Mouse (Mus musculus) gastrocnemius, adult 8-10 months (tissue): ENCODE data around the gene Cnr1. TPM values are rescaled to one million over a fixed set of nuclear protein-coding genes. Genes with fewer than 3 reads are reported as not detected.

Experiments used
- DNase-seq, 2 experiments: peaks; one replicate each; pipeline ENCODE4 v3.0.0; 2022; ENCODE audit warnings: low spot score in 2 of 2
- total RNA-seq, 4 experiments: library from RNA; stranded (reverse); gene quantifications; 2 replicates each; pipeline ENCODE4 v1.2.4; 2022

Gene Cnr1
- total RNA-seq, result under 1 TPM; 0.12 to 0.51 (median 0.36) TPM

DNA sequence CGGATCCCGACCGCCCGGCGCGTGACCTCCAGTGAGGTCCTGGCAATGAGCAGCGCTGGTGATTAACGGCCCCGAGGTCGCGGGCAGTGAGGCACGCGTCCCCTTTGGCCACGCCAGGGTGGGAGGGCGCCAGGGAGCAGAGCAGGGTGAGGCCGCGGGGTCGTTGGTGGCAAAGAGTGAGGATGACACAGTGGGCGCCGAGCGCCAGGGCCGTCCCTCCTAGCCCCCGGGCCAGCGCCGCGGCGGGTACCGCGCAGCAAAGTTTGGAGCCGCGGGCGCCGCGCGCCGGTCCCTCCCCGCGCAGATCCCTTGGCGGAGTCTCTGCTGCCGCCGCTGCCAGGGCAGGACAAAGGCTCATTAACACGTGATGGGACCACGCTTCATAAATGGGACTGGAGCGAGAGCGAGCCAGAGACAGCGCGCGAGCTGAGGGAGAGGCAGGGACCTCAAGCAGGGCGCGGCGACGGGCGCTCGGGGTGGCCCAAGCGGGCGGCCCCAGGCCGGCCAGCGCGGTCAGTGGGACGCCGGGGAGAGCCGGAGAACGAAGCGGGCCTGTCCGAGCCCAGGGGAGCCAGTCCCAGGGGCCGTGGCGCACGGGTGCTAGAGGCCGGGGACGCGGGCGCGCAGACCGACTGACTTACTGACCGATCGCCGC lies at the start of gene Cnr1:
Gene Cnr1 (plus strand): TSS at position 360 of the 655 bp plus-strand sequence.
- peak; percentile 21 to 29 for DNase-seq

- DNase-seq, result no peak
Observed at GRCm38 (mm10) chr4:33879944-33880343, 44.4 kb upstream of the Cnr1 start.

- DNase-seq, result no peak
Observed at GRCm38 (mm10) chr4:33886026-33886425, 38.4 kb upstream of the Cnr1 start.

- DNase-seq, result no peak
Observed at GRCm38 (mm10) chr4:33889976-33890375, 34.4 kb upstream of the Cnr1 start.

- DNase-seq, result no peak
Observed at GRCm38 (mm10) chr4:33892178-33892869, 32.1 kb upstream of the Cnr1 start.

DNA sequence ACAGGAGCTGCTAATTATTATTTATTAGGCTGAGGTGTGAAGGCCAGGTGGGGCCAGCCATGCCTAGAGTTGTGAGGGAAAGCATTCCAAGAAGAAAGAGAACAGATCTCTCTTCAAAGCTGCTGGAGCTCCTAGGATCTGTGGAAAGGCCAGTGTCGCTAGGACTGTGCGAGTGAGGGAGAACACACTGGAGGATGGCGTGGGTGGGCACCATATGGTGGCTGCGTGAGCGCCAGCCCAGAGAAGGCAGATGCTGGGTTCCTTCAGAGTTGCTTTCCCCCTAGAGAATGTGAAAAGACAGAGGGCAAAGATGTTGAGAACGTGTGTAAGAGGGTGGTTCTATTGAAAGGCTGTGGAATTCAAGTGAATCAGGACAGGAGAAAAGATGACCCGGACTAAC lies 30.6 kb upstream of the Cnr1 start:
- no peak for DNase-seq

- DNase-seq, result no peak
Observed at GRCm38 (mm10) chr4:33895046-33895445, 29.3 kb upstream of the Cnr1 start.

GRCm38 (mm10) chr4:33895491-33895890 lies 28.9 kb upstream of the Cnr1 start:
- DNase-seq, result no peak

GRCm38 (mm10) chr4:33901659-33902058 lies 22.7 kb upstream of the Cnr1 start:
- no peak for DNase-seq

DNA sequence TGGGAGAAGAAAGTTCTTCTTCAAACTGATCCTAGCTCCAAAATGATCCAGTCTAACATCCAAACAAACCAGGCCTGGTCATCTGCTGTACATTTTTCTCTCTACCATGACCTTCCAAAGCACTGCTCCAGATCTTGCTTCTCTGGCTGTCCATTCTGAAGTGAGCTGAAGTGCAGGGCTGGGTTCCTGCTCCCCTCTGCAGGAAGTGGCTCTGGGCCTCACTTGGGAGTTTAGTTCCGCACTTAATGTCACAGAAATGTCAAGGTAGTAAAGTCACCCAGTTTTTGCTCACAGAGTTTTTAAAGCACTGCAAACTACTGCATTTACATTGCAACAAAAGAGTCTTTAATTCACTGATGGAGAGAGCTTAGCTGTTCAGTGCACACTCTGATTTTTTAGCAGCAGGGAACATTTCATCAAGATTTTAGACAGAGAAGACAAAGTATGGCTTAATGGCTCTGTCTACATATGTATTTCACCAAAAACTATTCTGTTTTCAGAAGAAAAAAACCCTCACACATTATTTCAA lies 20.5 kb upstream of the Cnr1 start:
- DNase-seq, result no peak

GRCm38 (mm10) chr4:33904826-33905225 lies 19.6 kb upstream of the Cnr1 start:
- no peak for DNase-seq

- no peak for DNase-seq
Observed at GRCm38 (mm10) chr4:33908786-33909185, 15.6 kb upstream of the Cnr1 start.

DNA sequence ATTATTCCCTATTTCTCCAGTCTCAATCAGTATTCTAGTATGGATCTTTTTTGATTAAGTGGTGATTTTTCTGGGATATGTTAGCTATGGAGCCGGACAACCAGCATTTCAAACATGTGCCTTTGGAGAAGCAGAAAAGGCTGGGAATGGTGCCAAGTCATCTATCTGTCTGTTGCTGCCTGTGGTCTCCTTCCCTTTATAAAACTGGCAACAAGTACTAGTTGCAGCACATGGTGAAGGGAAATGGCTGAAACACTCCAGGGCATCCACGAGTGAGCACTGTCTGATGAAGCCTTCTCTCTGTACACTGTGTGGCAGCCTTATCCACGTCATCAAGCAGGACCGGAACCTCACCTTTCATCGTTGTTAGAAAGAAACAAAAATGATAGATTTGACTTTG lies 8.7 kb upstream of the Cnr1 start:
- DNase-seq, result no peak

GRCm38 (mm10) chr4:33920807-33921206 lies 3.6 kb upstream of the Cnr1 start:
- no peak for DNase-seq

- no peak for DNase-seq
Observed at GRCm38 (mm10) chr4:33923151-33923760, 1.1 kb upstream of the Cnr1 start.

DNA sequence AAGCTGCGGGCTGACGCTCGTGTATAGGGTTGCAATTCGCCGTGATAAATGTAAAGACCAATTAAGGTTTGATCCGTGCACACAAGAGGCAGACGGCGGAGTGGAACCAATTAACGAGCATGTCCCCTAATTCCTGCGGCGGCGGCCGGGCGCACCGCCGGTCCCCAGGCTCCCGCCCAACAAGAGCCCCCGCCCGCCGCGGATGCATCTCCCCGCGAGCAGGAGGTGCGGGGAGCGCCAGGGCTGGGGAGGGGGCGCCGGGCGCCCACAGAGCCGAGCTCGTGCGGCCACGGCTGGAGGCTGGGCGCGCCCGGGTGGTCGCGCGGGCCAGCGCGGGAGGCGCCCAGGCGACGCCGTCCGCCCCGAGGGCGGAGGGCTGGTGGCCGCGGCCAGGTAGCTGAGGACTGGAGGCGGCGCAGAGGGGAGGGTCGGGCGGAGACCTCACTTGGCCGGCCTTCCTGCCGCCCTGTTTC lies 596 bp upstream of the Cnr1 start:
- DNase-seq, result no peak

- DNase-seq, result no peak
Observed at GRCm38 (mm10) chr4:33924889-33925245, 474 bp downstream of the Cnr1 start.

DNA sequence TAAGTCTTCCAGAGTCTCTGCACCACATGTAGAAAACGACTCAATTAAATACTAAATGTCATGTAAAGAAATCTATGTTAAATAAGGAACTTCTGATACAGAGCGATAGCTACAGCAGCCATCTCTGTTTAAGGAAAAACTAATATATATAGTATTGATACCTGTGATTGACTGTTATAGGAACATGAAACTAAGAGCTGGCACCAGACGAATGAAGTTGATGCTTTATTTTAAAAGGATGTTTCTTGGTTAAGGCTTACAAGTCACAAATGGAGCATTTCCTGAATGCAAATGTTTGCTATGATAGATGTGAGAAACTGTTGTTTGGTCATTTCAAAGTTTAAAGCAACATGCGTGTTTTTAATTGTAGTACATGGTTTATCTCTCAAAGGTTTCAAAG lies 1.1 kb downstream of the Cnr1 start:
- no peak for DNase-seq

GRCm38 (mm10) chr4:33926010-33926409 lies 1.6 kb downstream of the Cnr1 start:
- no peak for DNase-seq

DNA sequence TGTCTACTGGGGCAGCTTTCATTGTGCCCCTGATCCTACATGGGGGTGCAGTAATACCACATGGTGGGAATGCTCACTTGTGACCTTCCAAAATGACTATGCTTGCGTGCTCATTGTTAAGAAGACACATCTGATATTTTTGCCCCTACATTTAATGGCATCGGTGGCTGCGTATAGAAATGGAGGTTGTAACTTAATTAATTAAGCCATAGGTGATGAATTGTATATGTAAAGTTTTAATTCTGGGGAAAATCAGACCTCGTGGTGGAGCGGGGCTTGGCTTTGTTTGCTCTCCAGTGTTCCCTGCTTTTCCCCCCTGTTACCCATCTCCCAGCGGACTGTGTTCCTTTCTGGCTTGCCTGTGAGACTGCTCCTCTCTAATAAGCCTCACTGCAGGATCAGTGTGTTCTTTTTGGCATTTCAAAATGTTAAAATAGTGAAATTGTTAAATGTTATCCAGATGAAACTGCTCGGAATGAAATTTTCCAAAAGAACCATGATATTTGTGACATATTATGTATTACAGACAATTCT lies 2.4 kb downstream of the Cnr1 start:
- DNase-seq, result no peak

GRCm38 (mm10) chr4:33927644-33928043 lies 3.3 kb downstream of the Cnr1 start:
- no peak for DNase-seq

DNA sequence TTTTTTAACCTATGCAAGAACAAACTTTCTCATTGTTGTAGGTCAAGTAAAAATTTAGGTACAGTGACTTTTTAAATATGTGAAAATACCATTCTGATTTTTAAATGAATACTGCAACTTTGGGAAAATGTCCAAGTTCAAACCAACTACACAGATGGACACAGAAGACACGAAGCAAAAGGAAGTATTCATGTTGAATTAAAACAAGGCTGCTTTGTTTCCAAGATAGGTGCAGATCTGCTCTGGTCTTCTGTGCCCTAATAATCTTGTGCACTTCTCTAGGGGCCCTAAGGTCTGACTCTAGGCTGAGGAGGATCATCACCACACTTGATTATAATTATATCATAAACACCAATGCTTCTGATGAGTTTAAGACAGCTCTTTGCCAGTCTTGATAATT lies 4.1 kb downstream of the Cnr1 start:
- no peak for DNase-seq
